Mouse (Mus musculus) hindbrain, embryonic 12.5 days (tissue): ENCODE results near the gene Ckap2. TPM values are rescaled to one million over a fixed set of nuclear protein-coding genes. Genes with fewer than 3 reads are reported as not detected.

Source experiments
- ATAC-seq: fragments of 200-750 bp; cut with Nextera tagmentation; 2 replicates; pipeline ENCODE4 v1.8.0; 2017; ENCODE audit warnings: moderate TSS enrichment; ENCODE audit not compliant: low FRiP score
- H3K27ac ChIP-seq: fragments of 300-500 bp; sonication (generic); 2 replicates; pipeline ENCODE4 v1.5.1; 2016; ENCODE audit warnings: mild to moderate bottlenecking
- H3K27me3 ChIP-seq: fragments of 300-500 bp; sonication (generic); 2 replicates; pipeline ENCODE4 v1.6.1; 2016; ENCODE audit warnings: mild to moderate bottlenecking
- H3K36me3 ChIP-seq: fragments of 300-500 bp; sonication (generic); 2 replicates; pipeline ENCODE4 v1.6.1; 2016; ENCODE audit warnings: mild to moderate bottlenecking
- H3K4me1 ChIP-seq: fragments of 300-500 bp; sonication (generic); 2 replicates; pipeline ENCODE4 v1.6.1; 2016
- H3K4me2 ChIP-seq: fragments of 300-500 bp; sonication (generic); replicated peaks from 2 replicates; pipeline ENCODE4 v1.6.1; 2016; ENCODE audit warnings: mild to moderate bottlenecking
- H3K4me3 ChIP-seq: fragments of 300-500 bp; sonication (generic); 2 replicates; pipeline ENCODE4 v1.5.1; 2016; ENCODE audit warnings: mild to moderate bottlenecking
- H3K9ac ChIP-seq: fragments of 300-500 bp; sonication (generic); 2 replicates; pipeline ENCODE4 v1.6.1; 2016; ENCODE audit warnings: mild to moderate bottlenecking, moderate library complexity
- H3K9me3 ChIP-seq: fragments of 300-500 bp; sonication (generic); replicated peaks from 2 replicates; pipeline ENCODE4 v1.6.1; 2016; ENCODE audit warnings: mild to moderate bottlenecking
- WGBS: fragments of 180-500 bp; shearing (Covaris S2); methylation state at CpG from one replicate; pipeline ENCODE4 v1.1.7; 2016; 5-methylcytosine and 5-hydroxymethylcytosine counted together
- polyA plus RNA-seq: library from polyadenylated mRNA; unstranded; fragments of >200 nt; fragmentation: Nextera tagmentation; extraction: Ambion mirVana; gene quantifications from 2 replicates; pipeline ENCODE4 v1.2.1, GENCODE M21; 2016

Ckap2 gene
- polyA plus RNA-seq = 37.0 and 39.8 TPM in 2 replicates

DNA sequence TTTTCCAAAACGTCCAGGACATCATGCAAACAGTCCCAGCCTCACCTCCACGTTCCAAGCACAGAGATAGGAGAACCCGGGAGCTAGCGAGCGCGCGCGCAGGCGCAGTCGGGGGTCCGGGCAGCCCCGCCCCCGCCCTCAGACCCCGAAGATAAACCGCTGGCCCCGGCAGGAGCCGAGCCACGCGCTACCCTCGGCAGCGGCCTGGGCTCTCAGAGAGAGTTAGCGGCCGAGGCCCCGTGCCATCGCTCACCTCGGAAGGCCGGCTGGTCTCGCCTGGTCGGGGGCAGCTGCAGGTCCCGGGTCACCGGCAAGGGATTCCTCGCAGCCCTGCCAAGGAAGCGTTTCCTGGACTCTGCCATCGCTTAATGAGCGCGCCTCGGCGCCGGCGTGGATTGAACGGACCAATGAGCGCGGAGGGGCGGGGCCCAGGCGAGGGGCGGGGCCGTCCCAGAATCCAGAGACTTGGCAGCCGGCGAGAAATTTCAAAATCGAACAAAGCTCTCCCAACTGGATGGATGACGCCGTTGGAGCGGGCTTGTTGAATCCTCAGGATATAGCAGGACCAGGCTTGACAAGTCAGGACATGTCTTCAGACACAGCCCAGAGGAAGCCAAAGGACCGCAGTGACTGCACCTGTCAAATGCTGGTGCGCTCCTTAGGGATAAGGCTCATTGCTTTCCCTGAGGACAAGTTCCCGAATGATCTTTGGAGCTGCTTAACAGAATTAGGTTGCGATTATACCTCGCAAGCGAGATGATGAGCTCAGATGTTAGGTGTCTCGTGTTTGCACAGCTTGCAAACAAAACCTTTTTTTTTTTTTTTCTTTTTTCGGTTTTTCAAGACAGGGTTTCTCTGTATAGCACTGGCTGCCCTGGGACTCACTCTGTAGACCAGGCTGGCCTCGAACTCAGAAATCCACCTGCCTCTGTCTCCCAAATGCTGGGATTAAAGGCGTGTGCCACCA is at the start of gene Ckap2:
Ckap2 (minus strand) TSS at position 389 of the 967 bp plus-strand sequence.
- 3% methylated on average over 63 of the region's 63 CpGs for WGBS
- Histone ChIP-seq H3K4me1 (peaks cover 7% of the 10 kb centered on the region), H3K9me3 (no peaks in the 10 kb centered on the region), H3K27me3 (0 out of 2 replicates have a peak, but pooled peaks cover 3% of the 10 kb centered on the region), H3K4me3 (peak within 1 kb of the TSS; percentile 70), H3K36me3 (no peaks in the 10 kb centered on the region), H3K4me2 (peak within 1 kb of the TSS; percentile 67), H3K27ac (peak within 1 kb of the TSS; percentile 81), H3K9ac (peak within 1 kb of the TSS; percentile 71)
- peak; percentile 98 for ATAC-seq

- H3K27ac ChIP-seq = no peak overlapping the region
Measured at GRCm38 (mm10) chr8:22228621-22229020, 43.0 kb upstream of the Ckap2 start.

GRCm38 (mm10) chr8:22227061-22227877 is 41.6 kb upstream of the Ckap2 start, which contains the start of gene Thsd1:
Gene Thsd1 (plus strand): TSS chr8:22227313.
- Histone ChIP-seq H3K27me3 (peaks cover 21% of the 10 kb centered on the region), H3K4me2 (peak within 1 kb of the TSS; percentile 90), H3K4me1 (0 out of 2 replicates have a peak, but pooled peaks cover 5% of the 10 kb centered on the region), H3K4me3 (peak within 1 kb of the TSS; percentile 43), H3K36me3 (peaks cover 13% of the 10 kb centered on the region; the same call in 1 of the 2 replicates), H3K9ac (peak within 1 kb of the TSS; percentile 62), H3K27ac (no peak within 1 kb of the TSS), H3K9me3 (no peaks in the 10 kb centered on the region)
- WGBS = under 1% methylated on average over 39 of the region's 39 CpGs
- peak; percentile 71 for ATAC-seq

More at GRCm38 (mm10) chr8:22228621-22229020, 43.0 kb upstream of the Ckap2 start:
- no peak overlapping the region for H3K4me3 ChIP-seq
- H3K9me3 ChIP-seq = no peaks in the 10 kb centered on the region
- H3K27me3 ChIP-seq = peaks cover 21% of the 10 kb centered on the region
- 0 out of 2 replicates have a peak, but pooled peaks cover 5% of the 10 kb centered on the region for H3K4me1 ChIP-seq
- no peak overlapping the region for H3K9ac ChIP-seq
- 38% methylated on average over 7 of the region's 7 CpGs for WGBS
- no peak for ATAC-seq
- no peak overlapping the region for H3K4me2 ChIP-seq
- H3K36me3 ChIP-seq = 0 out of 2 replicates have a peak, but pooled peaks cover under 1% of the 10 kb centered on the region

DNA sequence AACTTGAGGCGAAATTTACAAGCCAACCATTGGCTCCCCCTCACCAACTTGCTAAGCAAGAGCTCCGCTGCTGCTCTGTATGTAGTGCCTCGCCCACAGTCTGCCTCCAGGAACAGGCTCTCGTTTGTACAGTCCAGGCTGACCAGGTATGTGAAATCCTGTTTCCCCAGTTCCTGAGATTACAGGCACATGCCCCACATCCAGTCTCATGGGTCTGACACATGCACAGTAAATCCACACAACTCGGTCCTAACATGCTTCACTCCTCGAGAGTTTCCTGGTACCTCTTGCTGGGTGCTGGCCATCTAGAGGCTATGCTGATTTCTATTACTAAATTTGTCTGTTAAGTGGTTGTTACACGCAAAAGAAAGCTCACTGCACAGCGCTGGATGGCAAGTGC is 40.7 kb upstream of the Ckap2 start:
- peaks cover 21% of the 10 kb centered on the region for H3K27me3 ChIP-seq
- no peak for ATAC-seq
- 0 out of 2 replicates have a peak, but pooled peaks cover 5% of the 10 kb centered on the region for H3K4me1 ChIP-seq
- no peak overlapping the region for H3K27ac ChIP-seq
- no peak overlapping the region for H3K9ac ChIP-seq
- H3K4me2 ChIP-seq = peak overlapping the region; percentile 90; the same call in 1 of the 2 replicates
- WGBS = 62% methylated on average over 8 of the region's 8 CpGs
- H3K4me3 ChIP-seq = no peak overlapping the region
- H3K36me3 ChIP-seq = peaks cover 16% of the 10 kb centered on the region
- no peaks in the 10 kb centered on the region for H3K9me3 ChIP-seq

- no peak overlapping the region for H3K4me2 ChIP-seq
- H3K27me3 ChIP-seq = no peaks in the 10 kb centered on the region
- no peak overlapping the region for H3K27ac ChIP-seq
- H3K4me1 ChIP-seq = no peaks in the 10 kb centered on the region
- H3K36me3 ChIP-seq = peaks cover 73% of the 10 kb centered on the region
- no peak overlapping the region for H3K4me3 ChIP-seq
- no peaks in the 10 kb centered on the region for H3K9me3 ChIP-seq
- no peak overlapping the region for H3K9ac ChIP-seq
- 96% methylated on average over 10 of the region's 10 CpGs for WGBS
- no peak for ATAC-seq
Measured at GRCm38 (mm10) chr8:22214826-22215225, 29.2 kb upstream of the Ckap2 start.

DNA sequence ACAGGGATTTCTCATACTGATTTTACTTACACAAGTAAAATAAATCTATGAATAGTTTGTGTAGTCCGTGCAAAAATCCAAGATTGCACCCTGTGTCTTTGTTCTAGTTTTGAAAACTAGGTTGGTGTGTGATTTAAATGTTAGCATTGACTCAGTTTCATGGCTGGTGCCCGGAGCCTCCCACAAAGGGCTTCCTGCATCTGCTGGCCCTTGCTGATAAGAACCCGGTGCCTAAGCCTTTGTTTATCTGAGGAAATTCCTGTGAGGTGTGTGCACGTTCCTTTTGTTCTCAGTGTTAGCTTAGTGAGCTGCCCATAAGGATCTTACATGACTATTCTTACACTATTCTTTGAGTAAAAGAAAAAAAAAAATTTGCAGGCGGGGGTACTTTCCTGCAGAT is 23.4 kb upstream of the Ckap2 start:
- H3K4me2 ChIP-seq = no peak overlapping the region
- H3K27me3 ChIP-seq = no peaks in the 10 kb centered on the region
- no peak for ATAC-seq
- no peaks in the 10 kb centered on the region for H3K4me1 ChIP-seq
- no peak overlapping the region for H3K9ac ChIP-seq
- no peak overlapping the region for H3K27ac ChIP-seq
- H3K36me3 ChIP-seq = peaks cover 53% of the 10 kb centered on the region
- H3K9me3 ChIP-seq = no peaks in the 10 kb centered on the region
- WGBS = 65% methylated on average over 5 of the region's 5 CpGs
- H3K4me3 ChIP-seq = no peak overlapping the region

DNA sequence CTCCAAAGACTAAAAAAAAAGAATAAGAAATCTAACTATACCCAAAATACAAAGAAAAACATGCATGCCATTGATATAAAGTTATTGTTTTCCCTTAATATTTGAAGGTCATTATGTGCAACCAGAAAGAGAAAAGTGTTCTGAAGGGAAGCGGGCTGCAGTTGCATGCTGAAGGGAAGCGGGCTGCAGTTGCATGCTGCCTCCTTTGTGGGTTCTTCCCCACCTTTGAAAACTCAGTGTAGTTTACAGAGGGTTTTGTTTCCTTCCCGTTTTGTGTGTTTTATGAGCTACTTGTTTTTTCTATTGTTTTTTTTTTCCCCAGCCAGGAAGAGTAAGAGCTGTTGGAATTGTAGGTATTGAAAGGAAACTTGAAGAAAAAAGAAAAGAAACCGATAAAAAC is 21.9 kb upstream of the Ckap2 start:
- H3K4me2 ChIP-seq = no peak overlapping the region
- no peaks in the 10 kb centered on the region for H3K27me3 ChIP-seq
- no peaks in the 10 kb centered on the region for H3K4me1 ChIP-seq
- H3K4me3 ChIP-seq = no peak overlapping the region
- H3K36me3 ChIP-seq = peaks cover 47% of the 10 kb centered on the region
- no peaks in the 10 kb centered on the region for H3K9me3 ChIP-seq
- no peak overlapping the region for H3K9ac ChIP-seq
- ATAC-seq = no peak
- no peak overlapping the region for H3K27ac ChIP-seq
- 88% methylated on average over 4 of the region's 4 CpGs for WGBS

- H3K27ac ChIP-seq = no peak overlapping the region
- H3K4me2 ChIP-seq = no peak overlapping the region
- H3K36me3 ChIP-seq = peaks cover 18% of the 10 kb centered on the region
- no peaks in the 10 kb centered on the region for H3K9me3 ChIP-seq
- H3K9ac ChIP-seq = no peak overlapping the region
- WGBS = 98% methylated on average over 8 of the region's 8 CpGs
- ATAC-seq = no peak
- H3K4me1 ChIP-seq = 0 out of 2 replicates have a peak, but pooled peaks cover 3% of the 10 kb centered on the region
- H3K4me3 ChIP-seq = no peak overlapping the region
- H3K27me3 ChIP-seq = no peaks in the 10 kb centered on the region
Measured at GRCm38 (mm10) chr8:22199481-22199880, 13.9 kb upstream of the Ckap2 start.

DNA sequence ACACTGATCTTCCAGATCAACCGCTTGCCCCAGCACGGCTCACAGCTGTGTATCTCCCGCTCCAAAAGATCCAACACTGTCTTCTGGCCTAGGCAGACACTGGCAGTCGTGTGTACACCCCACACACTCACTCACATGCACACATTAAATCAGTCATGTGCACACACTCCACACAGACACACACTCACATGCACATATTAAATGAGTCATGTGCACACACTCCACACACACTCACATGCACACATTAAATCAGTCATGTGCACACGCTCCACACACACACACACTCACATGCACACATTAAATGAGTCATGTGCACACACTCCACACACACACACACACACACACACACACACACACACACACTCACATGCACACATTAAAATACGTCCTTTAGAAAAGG is 12.3 kb upstream of the Ckap2 start:
- Histone ChIP-seq H3K4me2 (no peak overlapping the region), H3K4me3 (no peak overlapping the region), H3K9me3 (no peaks in the 10 kb centered on the region), H3K27ac (no peak overlapping the region), H3K4me1 (peaks cover 12% of the 10 kb centered on the region), H3K36me3 (peaks cover 18% of the 10 kb centered on the region), H3K9ac (no peak overlapping the region), H3K27me3 (no peaks in the 10 kb centered on the region)
- WGBS = 94% methylated on average over 6 of the region's 6 CpGs
- no peak for ATAC-seq

DNA sequence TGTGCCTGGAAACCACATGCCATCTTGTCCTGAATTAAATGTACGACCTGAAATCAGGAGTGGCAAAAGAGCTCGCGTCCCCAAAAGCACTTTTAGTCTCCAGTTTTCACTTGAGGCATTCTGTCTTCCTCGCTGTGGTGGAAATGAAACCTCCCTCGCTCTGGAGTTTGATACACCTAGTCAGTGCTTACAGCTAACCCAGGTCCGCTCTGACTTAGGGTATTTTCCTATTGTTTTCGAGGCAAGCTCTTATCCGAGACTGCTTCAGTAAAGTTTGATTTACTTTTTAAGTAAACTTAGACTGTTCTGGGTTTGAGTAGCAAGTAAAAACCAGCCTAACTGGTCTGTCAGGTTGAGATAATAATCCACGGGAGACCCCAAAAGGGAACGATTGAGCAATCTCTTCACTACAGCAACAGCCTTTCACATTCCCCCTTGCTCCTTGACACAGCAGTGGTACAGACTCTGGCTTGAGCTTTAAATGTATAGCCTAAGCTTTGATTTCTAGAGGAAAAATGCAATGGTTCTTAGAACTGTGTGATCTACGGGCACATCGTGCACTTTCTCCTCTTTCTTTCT is 7.9 kb upstream of the Ckap2 start:
- Histone ChIP-seq H3K27ac (peak overlapping the region; percentile 97), H3K36me3 (no peaks in the 10 kb centered on the region), H3K27me3 (0 out of 2 replicates have a peak, but pooled peaks cover 3% of the 10 kb centered on the region), H3K4me3 (peak overlapping the region; percentile 79), H3K4me1 (peaks cover 12% of the 10 kb centered on the region), H3K9me3 (no peaks in the 10 kb centered on the region), H3K4me2 (peak overlapping the region; percentile 71), H3K9ac (peak overlapping the region; percentile 95)
- 17% methylated on average over 12 of the region's 12 CpGs for WGBS
- no peak for ATAC-seq

DNA sequence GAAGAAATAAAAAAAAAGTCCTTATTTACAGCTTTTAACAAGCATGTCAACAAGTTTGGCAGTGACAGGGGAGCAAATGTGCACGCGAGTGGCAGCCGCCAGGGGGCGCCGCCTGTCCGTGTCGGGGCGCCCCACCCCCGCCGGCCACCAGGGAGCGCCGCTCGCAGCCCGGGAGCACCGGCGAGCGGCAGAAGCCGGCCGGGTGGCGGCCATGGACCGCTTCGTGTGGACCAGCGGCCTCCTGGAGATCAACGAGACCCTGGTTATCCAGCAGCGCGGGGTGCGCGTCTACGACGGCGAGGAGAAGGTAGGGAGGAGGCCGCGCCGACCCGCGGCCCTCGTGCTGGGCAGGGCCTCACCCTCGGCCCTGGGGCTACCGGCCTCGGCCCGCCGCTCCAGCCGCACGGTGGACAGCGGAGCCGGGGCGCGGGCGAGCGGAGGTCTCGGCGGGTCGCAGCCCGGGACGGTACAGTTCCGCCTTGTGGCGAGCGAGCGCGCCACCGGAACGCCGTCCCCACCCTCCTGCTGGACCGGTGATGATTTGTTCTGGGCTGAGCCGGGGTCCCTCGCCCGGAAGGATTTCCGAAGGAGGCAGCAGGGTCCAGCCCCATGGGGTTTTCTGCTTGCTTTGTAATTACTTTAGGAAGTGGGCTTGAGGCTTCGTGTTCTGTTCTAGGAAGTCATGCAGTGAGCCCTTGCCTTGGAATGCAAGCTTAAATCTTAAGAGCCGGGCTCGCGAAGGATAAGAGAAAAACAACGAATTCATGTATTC is 7.2 kb upstream of the Ckap2 start, which contains the start of gene Vps36:
Vps36 (plus strand) TSS at position 150 of the 772 bp plus-strand sequence.
- peak within 1 kb of the TSS; percentile 71 for H3K4me2 ChIP-seq
- ATAC-seq = peak; percentile 97
- H3K4me3 ChIP-seq = peak within 1 kb of the TSS; percentile 79
- H3K9ac ChIP-seq = peak within 1 kb of the TSS; percentile 95
- peak within 1 kb of the TSS; percentile 97 for H3K27ac ChIP-seq
- H3K4me1 ChIP-seq = peaks cover 12% of the 10 kb centered on the region
- H3K36me3 ChIP-seq = no peaks in the 10 kb centered on the region
- H3K9me3 ChIP-seq = no peaks in the 10 kb centered on the region
- 0 out of 2 replicates have a peak, but pooled peaks cover 3% of the 10 kb centered on the region for H3K27me3 ChIP-seq
- under 1% methylated on average over 70 of the region's 73 CpGs for WGBS
